Mouse (Mus musculus): ENCODE data around the gene Taf8. TPM values are rescaled to one million over a fixed set of nuclear protein-coding genes. Genes with fewer than 3 reads are reported as not detected.

Gene Taf8
- total and polyA plus RNA-seq, 2 experiments from 2014 or later = 11.5 to 15.1 TPM

GRCm38 (mm10) chr17:47454675-47455074 is 47.4 kb downstream of the Taf8 start:
- Histone ChIP-seq H3K36me3 (ENCODE audit: insufficient read depth, low read length) (no peaks in the 10 kb centered on the region), H3K4me2 (ENCODE audit: low read depth, low read length, poor library complexity, severe bottlenecking) (no peak overlapping the region), H3K4me1 (ENCODE audit: insufficient read depth, low read length) (no peaks in the 10 kb centered on the region), H3K9me3 (ENCODE audit: low read length) (no peaks in the 10 kb centered on the region), H3K9ac (replicated peaks; ENCODE audit: low read length, poor library complexity, severe bottlenecking) (no peak overlapping the region), H3K27me3 (ENCODE audit: insufficient read depth, low read length) (no peaks in the 10 kb centered on the region), H3K27ac (ENCODE audit: low read depth, low read length) (no peak overlapping the region), H3K4me3 (ENCODE audit: low read depth, low read length) (no peak overlapping the region)
- WGBS = 67% methylated on average over 8 of the region's 8 CpGs
- DNase-seq (ENCODE audit: low spot score) = no peak
- TF ChIP-seq CTCF (IDR thresholded peaks at IDR 0.05) = no peak
- ATAC-seq (ENCODE audit: low FRiP score) = no peak

- Histone ChIP-seq H3K27me3 (ENCODE audit: insufficient read depth, low read length) (no peaks in the 10 kb centered on the region), H3K36me3 (ENCODE audit: insufficient read depth, low read length) (no peaks in the 10 kb centered on the region), H3K9me3 (ENCODE audit: low read length) (no peaks in the 10 kb centered on the region), H3K4me3 (ENCODE audit: low read depth, low read length) (no peak overlapping the region), H3K4me1 (ENCODE audit: insufficient read depth, low read length) (no peaks in the 10 kb centered on the region), H3K9ac (replicated peaks; ENCODE audit: low read length, poor library complexity, severe bottlenecking) (no peak overlapping the region), H3K27ac (ENCODE audit: low read depth, low read length) (no peak overlapping the region), H3K4me2 (ENCODE audit: low read depth, low read length, poor library complexity, severe bottlenecking) (no peak overlapping the region)
- DNase-seq (ENCODE audit: low spot score) (no peak), ATAC-seq (ENCODE audit: low FRiP score) (no peak)
- WGBS = 62% methylated on average over 7 of the region's 7 CpGs
- no peak for TF ChIP-seq CTCF (IDR thresholded peaks at IDR 0.05)
These were observed 49.2 kb downstream of the Taf8 start for GRCm38 (mm10) chr17:47452886-47453285.

GRCm38 (mm10) chr17:47450880-47451565 is 51.1 kb downstream of the Taf8 start:
- no peaks in the 10 kb centered on the region for H3K27me3 ChIP-seq (ENCODE audit: insufficient read depth, low read length)
- no peak overlapping the region for H3K9ac ChIP-seq (replicated peaks; ENCODE audit: low read length, poor library complexity, severe bottlenecking)
- ATAC-seq (ENCODE audit: low FRiP score) (no peak), DNase-seq (ENCODE audit: low spot score) (no peak)
- no peaks in the 10 kb centered on the region for H3K4me1 ChIP-seq (ENCODE audit: insufficient read depth, low read length)
- H3K4me2 ChIP-seq (ENCODE audit: low read depth, low read length, poor library complexity, severe bottlenecking) = no peak overlapping the region
- no peak overlapping the region for H3K4me3 ChIP-seq (ENCODE audit: low read depth, low read length)
- H3K27ac ChIP-seq (ENCODE audit: low read depth, low read length) = no peak overlapping the region
- no peak for TF ChIP-seq CTCF (IDR thresholded peaks at IDR 0.05)
- WGBS = 69% methylated on average over 12 of the region's 12 CpGs
- H3K36me3 ChIP-seq (ENCODE audit: insufficient read depth, low read length) = no peaks in the 10 kb centered on the region
- no peaks in the 10 kb centered on the region for H3K9me3 ChIP-seq (ENCODE audit: low read length)

GRCm38 (mm10) chr17:47450239-47450638 is 51.9 kb downstream of the Taf8 start:
- WGBS = 50% methylated on average over 7 of the region's 7 CpGs
- no peak overlapping the region for H3K27ac ChIP-seq (ENCODE audit: low read depth, low read length)
- H3K4me1 ChIP-seq (ENCODE audit: insufficient read depth, low read length) = no peaks in the 10 kb centered on the region
- no peak for DNase-seq (ENCODE audit: low spot score)
- no peak for TF ChIP-seq CTCF (IDR thresholded peaks at IDR 0.05)
- no peak for ATAC-seq (ENCODE audit: low FRiP score)
- H3K9ac ChIP-seq (replicated peaks; ENCODE audit: low read length, poor library complexity, severe bottlenecking) = no peak overlapping the region
- no peak overlapping the region for H3K4me3 ChIP-seq (ENCODE audit: low read depth, low read length)
- H3K4me2 ChIP-seq (ENCODE audit: low read depth, low read length, poor library complexity, severe bottlenecking) = no peak overlapping the region
- H3K27me3 ChIP-seq (ENCODE audit: insufficient read depth, low read length) = no peaks in the 10 kb centered on the region
- H3K36me3 ChIP-seq (ENCODE audit: insufficient read depth, low read length) = no peaks in the 10 kb centered on the region
- no peaks in the 10 kb centered on the region for H3K9me3 ChIP-seq (ENCODE audit: low read length)

GRCm38 (mm10) chr17:47449432-47449831 is 52.7 kb downstream of the Taf8 start:
- ATAC-seq (ENCODE audit: low FRiP score) = no peak
- no peak for TF ChIP-seq CTCF (IDR thresholded peaks at IDR 0.05)

GRCm38 (mm10) chr17:47448523-47449372 is 53.3 kb downstream of the Taf8 start:
- Histone ChIP-seq H3K4me1 (ENCODE audit: insufficient read depth, low read length) (no peaks in the 10 kb centered on the region), H3K27me3 (ENCODE audit: insufficient read depth, low read length) (no peaks in the 10 kb centered on the region), H3K4me3 (ENCODE audit: low read depth, low read length) (no peak overlapping the region), H3K27ac (ENCODE audit: low read depth, low read length) (no peak overlapping the region), H3K4me2 (ENCODE audit: low read depth, low read length, poor library complexity, severe bottlenecking) (no peak overlapping the region), H3K36me3 (ENCODE audit: insufficient read depth, low read length) (no peaks in the 10 kb centered on the region), H3K9me3 (ENCODE audit: low read length) (no peaks in the 10 kb centered on the region), H3K9ac (replicated peaks; ENCODE audit: low read length, poor library complexity, severe bottlenecking) (no peak overlapping the region)
- no peak for ATAC-seq (ENCODE audit: low FRiP score)
- WGBS = 46% methylated on average over 8 of the region's 8 CpGs
- no peak for DNase-seq (ENCODE audit: low spot score)
- TF ChIP-seq CTCF (IDR thresholded peaks at IDR 0.05) = no peak

More at GRCm38 (mm10) chr17:47449432-47449831, 52.7 kb downstream of the Taf8 start:
- WGBS = 82% methylated on average over 5 of the region's 5 CpGs
- no peaks in the 10 kb centered on the region for H3K9me3 ChIP-seq (ENCODE audit: low read length)
- no peak for DNase-seq (ENCODE audit: low spot score)
- no peak overlapping the region for H3K4me3 ChIP-seq (ENCODE audit: low read depth, low read length)
- no peaks in the 10 kb centered on the region for H3K27me3 ChIP-seq (ENCODE audit: insufficient read depth, low read length)
- no peak overlapping the region for H3K9ac ChIP-seq (replicated peaks; ENCODE audit: low read length, poor library complexity, severe bottlenecking)
- H3K27ac ChIP-seq (ENCODE audit: low read depth, low read length) = no peak overlapping the region
- no peaks in the 10 kb centered on the region for H3K4me1 ChIP-seq (ENCODE audit: insufficient read depth, low read length)
- no peak overlapping the region for H3K4me2 ChIP-seq (ENCODE audit: low read depth, low read length, poor library complexity, severe bottlenecking)
- no peaks in the 10 kb centered on the region for H3K36me3 ChIP-seq (ENCODE audit: insufficient read depth, low read length)
